Mouse (Mus musculus): ENCODE results near the gene Gnaq. TPM values are rescaled to one million over a fixed set of nuclear protein-coding genes. Genes with fewer than 3 reads are reported as not detected.
A peak's percentile ranks its signal among the peaks of the same experiment; 100 is the strongest.

Gnaq gene
- polyA plus RNA-seq, 1 experiment from 2014 or later, result 30.3 TPM

DNA sequence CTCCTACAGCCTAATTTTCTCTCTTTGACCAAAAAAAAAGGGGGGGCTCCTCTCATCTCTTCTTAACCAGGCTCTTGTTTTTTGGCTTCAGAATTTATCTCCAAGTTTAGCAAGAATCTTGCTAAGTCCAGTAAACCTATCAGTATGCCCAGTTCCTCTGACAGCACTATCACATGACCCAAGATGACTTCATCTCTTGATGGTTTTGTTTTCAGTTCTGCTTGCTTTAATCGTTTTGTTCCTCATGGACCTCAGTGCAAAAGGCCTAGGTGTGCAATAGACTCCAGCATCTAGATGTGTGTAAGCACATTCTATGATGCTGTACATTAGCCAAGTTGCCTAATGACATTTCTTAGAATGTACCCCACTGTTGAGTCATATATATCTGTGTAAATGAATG is 275.1 kb downstream of the Gnaq start:
- no peak overlapping the region for H3K4me3 ChIP-seq
- no peak overlapping the region for H3K4me2 ChIP-seq (replicated peaks)
- 88% methylated on average over 1 of the region's 1 CpGs for WGBS
- no peaks in the 10 kb centered on the region for H3K4me1 ChIP-seq
- H3K27me3 ChIP-seq, result no peaks in the 10 kb centered on the region
- no peak for ATAC-seq (ENCODE audit: low FRiP score, low read depth)
- H3K36me3 ChIP-seq, result no peaks in the 10 kb centered on the region
- H3K9me3 ChIP-seq, result no peaks in the 10 kb centered on the region
- no peak overlapping the region for H3K9ac ChIP-seq
- no peak overlapping the region for H3K27ac ChIP-seq

DNA sequence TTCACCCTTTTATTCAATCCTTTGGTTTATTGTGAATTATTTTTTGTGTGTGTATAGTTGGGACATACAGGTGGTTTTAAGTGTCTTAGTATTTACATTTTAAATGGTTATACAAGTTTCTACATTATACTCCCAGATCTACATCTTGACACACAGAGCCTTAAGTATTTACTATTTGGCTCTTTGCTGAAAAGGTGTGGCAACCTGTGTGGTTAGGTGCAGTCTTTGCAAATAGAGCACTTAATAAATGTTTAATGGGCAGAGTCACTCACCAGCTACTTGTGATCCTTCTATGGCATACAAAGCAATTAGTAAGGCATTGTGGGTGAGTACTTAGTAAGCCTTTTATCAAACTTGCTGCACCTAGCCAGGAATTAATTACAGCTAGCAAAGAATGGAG is 278.7 kb downstream of the Gnaq start:
- ATAC-seq (ENCODE audit: low FRiP score, low read depth), result no peak
- Histone ChIP-seq H3K36me3 (no peaks in the 10 kb centered on the region), H3K4me2 (replicated peaks) (no peak overlapping the region)

GRCm38 (mm10) chr19:16418086-16418663 is 285.5 kb downstream of the Gnaq start:
- Histone ChIP-seq H3K36me3 (no peaks in the 10 kb centered on the region), H3K27ac (no peak overlapping the region), H3K4me2 (replicated peaks) (no peak overlapping the region), H3K27me3 (no peaks in the 10 kb centered on the region), H3K4me1 (no peaks in the 10 kb centered on the region), H3K9ac (no peak overlapping the region), H3K4me3 (no peak overlapping the region), H3K9me3 (no peaks in the 10 kb centered on the region)
- no peak for ATAC-seq (ENCODE audit: low FRiP score, low read depth)
- WGBS, result 84% methylated on average over 5 of the region's 5 CpGs

More for the DNA sequence above, 278.7 kb downstream of the Gnaq start:
- H3K27me3 ChIP-seq, result no peaks in the 10 kb centered on the region
- no peak overlapping the region for H3K27ac ChIP-seq
- no peak overlapping the region for H3K9ac ChIP-seq
- no peaks in the 10 kb centered on the region for H3K9me3 ChIP-seq
- H3K4me3 ChIP-seq, result no peak overlapping the region
- no peaks in the 10 kb centered on the region for H3K4me1 ChIP-seq

GRCm38 (mm10) chr19:16425596-16425995 is 293.0 kb downstream of the Gnaq start:
- 83% methylated on average over 2 of the region's 2 CpGs for WGBS
- ATAC-seq (ENCODE audit: low FRiP score, low read depth), result no peak
- H3K4me2 ChIP-seq (replicated peaks), result no peak overlapping the region
- peaks cover 10% of the 10 kb centered on the region for H3K9me3 ChIP-seq
- no peak overlapping the region for H3K4me3 ChIP-seq
- no peaks in the 10 kb centered on the region for H3K4me1 ChIP-seq
- H3K36me3 ChIP-seq, result no peaks in the 10 kb centered on the region
- H3K27ac ChIP-seq, result no peak overlapping the region
- no peak overlapping the region for H3K9ac ChIP-seq
- H3K27me3 ChIP-seq, result no peaks in the 10 kb centered on the region

DNA sequence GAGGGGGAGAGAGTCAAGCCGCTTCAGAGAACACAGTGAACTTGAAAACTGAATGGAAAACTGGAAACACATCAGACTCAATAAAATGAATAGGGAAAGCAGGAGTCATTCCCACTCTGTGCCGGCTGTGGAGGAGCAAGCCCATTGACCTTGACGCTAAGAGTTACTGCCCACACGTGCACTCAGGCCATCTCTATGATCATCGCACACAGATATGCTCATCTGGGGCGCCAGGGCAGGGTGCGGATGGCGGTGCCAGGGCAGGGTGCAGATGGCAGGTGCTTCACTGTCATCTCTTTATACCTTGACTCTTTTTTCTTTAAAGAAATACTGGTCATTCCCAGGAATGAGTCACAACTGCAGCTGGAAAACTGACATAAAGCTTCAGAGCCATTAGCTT is 298.7 kb downstream of the Gnaq start:
- Histone ChIP-seq H3K4me2 (replicated peaks) (no peak overlapping the region), H3K9ac (no peak overlapping the region), H3K4me1 (peaks cover 15% of the 10 kb centered on the region), H3K36me3 (no peaks in the 10 kb centered on the region), H3K27ac (no peak overlapping the region), H3K9me3 (peaks cover 10% of the 10 kb centered on the region), H3K27me3 (peaks cover 25% of the 10 kb centered on the region), H3K4me3 (no peak overlapping the region)
- WGBS, result 90% methylated on average over 8 of the region's 8 CpGs
- no peak for ATAC-seq (ENCODE audit: low FRiP score, low read depth)

- Histone ChIP-seq H3K4me3 (peak overlapping the region; percentile 46), H3K27me3 (peaks cover 59% of the 10 kb centered on the region)
Observed at GRCm38 (mm10) chr19:16434879-16435278, 302.2 kb downstream of the Gnaq start.

GRCm38 (mm10) chr19:16435531-16436231 is 303.1 kb downstream of the Gnaq start, which contains the start of gene Gna14:
Gene Gna14, plus strand, starts transcription at chr19:16435762.
- under 1% methylated on average over 27 of the region's 27 CpGs for WGBS
- Histone ChIP-seq H3K4me1 (peaks cover 29% of the 10 kb centered on the region), H3K4me2 (replicated peaks) (peak within 1 kb of the TSS; percentile 85), H3K9ac (peak within 1 kb of the TSS; percentile 61), H3K27me3 (peaks cover 60% of the 10 kb centered on the region), H3K36me3 (no peaks in the 10 kb centered on the region), H3K9me3 (no peaks in the 10 kb centered on the region), H3K27ac (no peak within 1 kb of the TSS; the same call in 1 of the 2 replicates), H3K4me3 (peak within 1 kb of the TSS; percentile 46)
- ATAC-seq (ENCODE audit: low FRiP score, low read depth), result peak; percentile 74

More at GRCm38 (mm10) chr19:16434879-16435278, 302.2 kb downstream of the Gnaq start:
- H3K9me3 ChIP-seq, result no peaks in the 10 kb centered on the region
- peaks cover 28% of the 10 kb centered on the region for H3K4me1 ChIP-seq
- H3K27ac ChIP-seq, result no peak overlapping the region
- 27% methylated on average over 9 of the region's 9 CpGs for whole genome bisulfite sequencing
- no peak for ATAC-seq (ENCODE audit: low FRiP score, low read depth)
- no peak overlapping the region for H3K9ac ChIP-seq
- H3K36me3 ChIP-seq, result no peaks in the 10 kb centered on the region
- H3K4me2 ChIP-seq (replicated peaks), result peak overlapping the region; percentile 85

DNA sequence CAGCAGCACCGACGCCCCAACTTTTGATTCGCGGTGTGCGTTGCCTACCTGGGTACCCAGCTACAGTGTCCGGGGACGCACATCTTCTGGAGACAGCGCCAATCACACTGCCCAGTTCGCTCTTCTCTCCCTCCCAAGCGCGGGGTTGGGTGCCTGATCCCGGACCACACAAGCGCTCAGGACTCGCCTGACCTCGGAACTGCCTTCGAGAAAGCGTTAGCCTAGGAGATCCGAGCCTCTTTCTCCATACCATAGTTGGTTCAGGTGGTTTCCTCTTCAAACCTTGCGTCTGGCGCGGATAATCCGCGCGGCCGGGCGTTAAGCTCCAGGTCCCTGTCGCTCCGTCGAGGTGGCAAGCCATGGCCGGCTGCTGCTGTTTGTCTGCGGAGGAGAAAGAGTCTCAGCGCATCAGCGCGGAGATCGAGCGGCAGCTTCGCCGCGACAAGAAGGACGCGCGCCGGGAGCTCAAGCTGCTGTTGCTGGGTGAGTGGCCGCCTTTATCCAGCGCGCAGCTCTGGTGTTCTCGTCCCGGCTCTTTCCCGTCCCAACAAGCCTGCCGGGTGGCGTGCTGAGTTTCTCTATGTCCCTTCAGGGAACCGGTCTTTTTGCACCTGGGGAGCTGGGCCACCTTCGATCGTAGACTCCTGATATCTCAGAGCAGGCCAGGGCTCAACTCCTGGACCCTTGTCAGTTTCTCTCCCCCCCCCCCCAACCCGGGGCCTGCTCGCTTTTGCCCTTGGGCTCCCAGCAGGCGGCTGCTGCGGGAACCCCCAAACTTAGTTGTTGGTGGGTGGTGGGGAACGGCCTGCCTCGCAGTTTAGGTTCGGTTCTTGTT is 303.9 kb downstream of the Gnaq start:
- Histone ChIP-seq H3K4me3 (peak overlapping the region; percentile 46), H3K4me2 (replicated peaks) (peak overlapping the region; percentile 85), H3K27me3 (peaks cover 60% of the 10 kb centered on the region), H3K4me1 (peaks cover 29% of the 10 kb centered on the region), H3K27ac (no peak overlapping the region), H3K9ac (peak overlapping the region; percentile 61), H3K36me3 (no peaks in the 10 kb centered on the region), H3K9me3 (no peaks in the 10 kb centered on the region)
- ATAC-seq (ENCODE audit: low FRiP score, low read depth), result no peak
- WGBS, result 2% methylated on average over 61 of the region's 61 CpGs

Small RNA genes lying within 50 kb of the gene (microRNA-seq; reads per million reads assigned to microRNA genes)
- gene Mir496b, result not detected

Other genes starting within 250 kb of the Gnaq start
- gene Psat1, start 185.5 kb upstream of the Gnaq start, polyA plus RNA-seq (2015; fragmentation: Nextera tagmentation; extraction: Ambion mirVana), result 84.3 and 88.6 TPM in 2 replicates
- gene Cep78, start 147.8 kb upstream of the Gnaq start, polyA plus RNA-seq (2015; fragmentation: Nextera tagmentation; extraction: Ambion mirVana), result 35.2 and 35.6 TPM in 2 replicates

All from limb, embryonic 13.5 days (tissue).